8 mouse cellular contexts compared by ENCODE assay signal in genomic region chr1:86058856-86059769, GRCm38 (mm10). TPM values are rescaled to one million over a fixed set of nuclear protein-coding genes. Genes with fewer than 3 reads are reported as not detected.
A peak's percentile ranks its signal among the peaks of the same experiment; 100 is the strongest.
DNase-seq lines count a peak whose midpoint lies in the region; ATAC-seq lines count a peak whose summit lies in the region.

No protein-coding gene starts in this region.

- H3K36me3 ChIP-seq in heart, embryonic 10.5 days = no peaks in the 10 kb centered on the region
- no peaks in the 10 kb centered on the region for H3K36me3 ChIP-seq in kidney, embryonic 15.5 days

- H3K4me2 ChIP-seq in kidney, embryonic 15.5 days = peak overlapping the region; percentile 65

- no peaks in the 10 kb centered on the region for H3K9me3 ChIP-seq in heart, embryonic 10.5 days
- no peaks in the 10 kb centered on the region for H3K9me3 ChIP-seq in kidney, embryonic 15.5 days (replicated peaks)

- H3K4me1 ChIP-seq in heart, embryonic 10.5 days = 0 out of 2 replicates have a peak, but pooled peaks cover 4% of the 10 kb centered on the region
- peaks cover 12% of the 10 kb centered on the region; the same call in 1 of the 2 replicates for H3K4me1 ChIP-seq in kidney, embryonic 15.5 days

- 12% methylated on average over 21 of the region's 21 CpGs for WGBS in heart, embryonic 10.5 days
- 10% methylated on average over 21 of the region's 21 CpGs for WGBS in kidney, embryonic 15.5 days

- peak; percentile 79 for ATAC-seq in erythroblast, adult 5-6 weeks (replicated peaks; ENCODE audit: low FRiP score, poor library complexity, severe bottlenecking)
- peak; percentile 92 for ATAC-seq in kidney, embryonic 15.5 days (replicated peaks; ENCODE audit: low FRiP score)
- peak; percentile 84 for ATAC-seq in monocyte, adult 5-6 weeks (replicated peaks; ENCODE audit: insufficient number of reproducible peaks, low FRiP score, low TSS enrichment, poor library complexity, severe bottlenecking)

- peak overlapping the region; percentile 43 for H3K27ac ChIP-seq in heart, embryonic 10.5 days
- peak overlapping the region; percentile 81 for H3K27ac ChIP-seq in kidney, embryonic 15.5 days

- H3K9ac ChIP-seq in kidney, embryonic 15.5 days = peak overlapping the region; percentile 38; the same call in 1 of the 2 replicates

- DNase-seq in B cell, adult 2 months = peak; percentile 93 to 95
- DNase-seq in brain, adult 2 months (ENCODE audit: low read depth, low spot score) = peak; percentile 98
- peak; percentile 96 for DNase-seq in heart, embryonic 10.5 days (ENCODE audit: low spot score)
- DNase-seq in liver = peak; percentile 94
- peak; percentile 89 to 96 for DNase-seq in spleen, postnatal 4 days (ENCODE audit: low spot score in 2 of 2)

- H3K4me3 ChIP-seq in heart, embryonic 10.5 days = peak overlapping the region; percentile 53
- peak overlapping the region; percentile 47 for H3K4me3 ChIP-seq in kidney, embryonic 15.5 days (replicated peaks)

- H3K27me3 ChIP-seq in heart, embryonic 10.5 days (ENCODE audit: insufficient read depth, poor library complexity, severe bottlenecking) = no peaks in the 10 kb centered on the region
- no peaks in the 10 kb centered on the region for H3K27me3 ChIP-seq in kidney, embryonic 15.5 days

RNA-seq across cellular contexts. Expression of gene Psmd1, which starts 5.1 kb away (rescaled TPM):
- total RNA-seq in erythroblast, adult 5-6 weeks (2015; ENCODE audit: low replicate concordance) = 35.3 and 52.3 TPM in 2 replicates
- 67.7 and 69.2 TPM in 2 replicates for total RNA-seq in erythroblast, adult 5-6 weeks (2017; ENCODE audit: low replicate concordance)
- 191 and 198 TPM in 2 replicates for polyA plus RNA-seq in heart, embryonic 10.5 days (2016; fragmentation: Nextera tagmentation; extraction: Ambion mirVana)
- 181 and 182 TPM in 2 replicates for polyA plus RNA-seq in kidney, embryonic 15.5 days (2015; fragmentation: Nextera tagmentation; extraction: Ambion mirVana)
- 67.2 to 76.2 TPM (median 72.3 TPM) in 3 replicates for total RNA-seq in monocyte, adult 5-6 weeks (2017)

RNA-seq across cellular contexts. Expression of gene 2810459M11Rik, which starts 13.4 kb away (rescaled TPM):
- not detected in 2 replicates for total RNA-seq in erythroblast, adult 5-6 weeks (2015; ENCODE audit: low replicate concordance)
- not detected in 2 replicates for total RNA-seq in erythroblast, adult 5-6 weeks (2017; ENCODE audit: low replicate concordance)
- polyA plus RNA-seq in heart, embryonic 10.5 days (2016; fragmentation: Nextera tagmentation; extraction: Ambion mirVana) = 1.1 and 4.7 TPM in 2 replicates
- polyA plus RNA-seq in kidney, embryonic 15.5 days (2015; fragmentation: Nextera tagmentation; extraction: Ambion mirVana) = 1.1 and 1.2 TPM in 2 replicates
- total RNA-seq in monocyte, adult 5-6 weeks (2017) = 0.21 TPM in 1 of 3 replicates, not detected in the others

RNA-seq across cellular contexts. Expression of gene Spata3, which starts 42.5 kb away (rescaled TPM):
- total RNA-seq in erythroblast, adult 5-6 weeks (2015; ENCODE audit: low replicate concordance) = not detected in 2 replicates
- not detected in 2 replicates for total RNA-seq in erythroblast, adult 5-6 weeks (2017; ENCODE audit: low replicate concordance)
- not detected in 2 replicates for polyA plus RNA-seq in heart, embryonic 10.5 days (2016; fragmentation: Nextera tagmentation; extraction: Ambion mirVana)
- polyA plus RNA-seq in kidney, embryonic 15.5 days (2015; fragmentation: Nextera tagmentation; extraction: Ambion mirVana) = not detected in 2 replicates
- total RNA-seq in monocyte, adult 5-6 weeks (2017) = not detected in 3 replicates

RNA-seq across cellular contexts. Expression of gene Htr2b, which starts 52.7 kb away (rescaled TPM):
- total RNA-seq in erythroblast, adult 5-6 weeks (2015; ENCODE audit: low replicate concordance) = not detected in 2 replicates
- 0.42 TPM in 1 of 2 replicates, not detected in the other for total RNA-seq in erythroblast, adult 5-6 weeks (2017; ENCODE audit: low replicate concordance)
- 0.40 and 0.51 TPM in 2 replicates for polyA plus RNA-seq in heart, embryonic 10.5 days (2016; fragmentation: Nextera tagmentation; extraction: Ambion mirVana)
- 1.1 and 1.3 TPM in 2 replicates for polyA plus RNA-seq in kidney, embryonic 15.5 days (2015; fragmentation: Nextera tagmentation; extraction: Ambion mirVana)
- not detected in 3 replicates for total RNA-seq in monocyte, adult 5-6 weeks (2017)

Comparison
In these comparisons a context has a peak if more than half of its experiments do, and no peak if none do; other contexts are left out.
1. Peak in every context shown above with its lines: DNase-seq, ATAC-seq, H3K4me3 ChIP-seq and H3K27ac ChIP-seq.